Mouse (Mus musculus): ENCODE measurements around the gene Ssbp1. TPM values are rescaled to one million over a fixed set of nuclear protein-coding genes. Genes with fewer than 3 reads are reported as not detected.

Gene Ssbp1
- 16.6 and 17.0 TPM in 2 replicates for polyA plus RNA-seq (2012; ENCODE audit: low replicate concordance)

DNA sequence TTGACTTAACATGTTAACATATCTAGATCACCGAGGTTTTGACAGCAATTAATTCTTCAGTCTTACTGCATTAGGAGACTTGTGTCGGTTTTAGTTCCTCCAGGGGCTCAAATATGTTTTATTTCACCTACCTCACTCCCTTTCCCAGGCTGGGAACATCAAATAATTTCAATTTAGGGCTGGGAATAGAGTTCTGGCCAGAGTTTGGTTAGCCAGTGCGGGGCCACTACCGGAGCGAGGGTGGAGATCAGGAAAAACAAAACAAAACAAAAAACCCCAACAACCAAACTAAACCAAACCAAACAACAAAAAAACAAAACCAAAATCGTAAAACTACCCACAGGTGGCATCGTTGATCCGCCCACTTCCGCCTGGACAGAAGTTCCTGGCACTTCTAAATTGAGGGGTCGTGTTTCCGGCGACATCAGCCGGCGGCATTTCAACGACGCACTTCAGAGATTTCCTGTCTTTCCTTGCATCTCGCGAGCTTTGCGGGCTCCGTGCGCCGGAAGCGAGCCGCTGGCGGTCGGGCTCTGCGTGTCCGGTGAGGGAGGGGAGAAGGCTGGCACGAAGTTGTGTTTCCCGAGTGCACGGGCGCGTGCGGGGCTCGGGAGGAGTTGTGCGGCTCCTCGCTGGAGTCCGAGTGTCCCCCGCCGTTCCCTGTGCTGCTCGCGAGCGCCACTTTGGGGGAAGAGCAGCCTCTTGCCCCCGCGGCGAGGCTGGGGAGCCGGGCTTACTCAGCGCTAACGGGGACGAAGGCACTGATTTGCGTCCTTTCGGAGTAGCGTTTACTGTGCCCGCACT, at the start of gene Ssbp1:
Gene Ssbp1 (plus strand): TSS at position 437 of the 804 bp plus-strand sequence.

DNA sequence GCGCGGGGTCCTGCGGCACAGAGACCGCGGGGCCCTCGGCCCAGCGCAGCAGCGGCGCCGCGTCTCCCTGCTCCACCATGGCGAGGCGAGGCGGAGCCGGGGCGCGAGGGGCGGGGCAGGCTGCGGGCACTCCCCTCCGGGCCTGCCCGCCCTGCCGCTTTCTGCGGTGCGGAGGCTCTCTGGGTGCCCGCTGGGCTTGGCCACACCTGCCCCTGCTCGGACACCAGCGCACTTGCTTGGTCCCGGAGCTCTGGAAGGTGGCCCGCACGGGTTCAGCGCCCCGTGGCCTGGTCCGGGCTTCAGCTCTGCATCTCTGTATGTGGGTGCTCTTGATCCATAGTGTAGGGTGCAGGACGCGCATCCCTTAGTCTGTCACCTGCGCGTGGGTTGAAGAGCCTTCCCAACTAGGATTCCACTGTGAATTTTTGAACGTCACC, 35.1 kb upstream of the Ssbp1 start, which contains the start of gene E330009J07Rik:
Gene E330009J07Rik (minus strand): TSS at position 89 of the 437 bp plus-strand sequence.

DNA sequence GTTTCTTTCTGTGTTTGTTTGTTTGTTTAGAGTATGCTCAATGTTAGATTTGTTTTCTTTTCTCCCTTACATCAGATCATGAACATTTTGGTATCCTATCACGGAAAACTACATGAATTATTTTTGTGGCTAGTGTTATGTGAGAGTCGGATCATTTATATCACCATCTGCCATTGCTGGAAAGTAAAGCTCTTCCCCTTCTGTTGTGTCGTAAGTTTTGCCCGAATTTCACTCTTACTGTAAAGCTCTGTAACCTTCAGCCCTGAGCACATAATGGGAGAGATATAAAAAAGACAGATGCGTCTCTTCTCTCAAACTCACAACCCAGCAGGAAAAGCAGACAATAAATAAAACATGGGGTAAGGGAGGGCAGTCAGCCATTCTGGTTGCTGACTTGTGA, 32.2 kb upstream of the Ssbp1 start, which contains the start of gene Wee2:
Gene Wee2 (plus strand): TSS at position 153 of the 400 bp plus-strand sequence.

DNA sequence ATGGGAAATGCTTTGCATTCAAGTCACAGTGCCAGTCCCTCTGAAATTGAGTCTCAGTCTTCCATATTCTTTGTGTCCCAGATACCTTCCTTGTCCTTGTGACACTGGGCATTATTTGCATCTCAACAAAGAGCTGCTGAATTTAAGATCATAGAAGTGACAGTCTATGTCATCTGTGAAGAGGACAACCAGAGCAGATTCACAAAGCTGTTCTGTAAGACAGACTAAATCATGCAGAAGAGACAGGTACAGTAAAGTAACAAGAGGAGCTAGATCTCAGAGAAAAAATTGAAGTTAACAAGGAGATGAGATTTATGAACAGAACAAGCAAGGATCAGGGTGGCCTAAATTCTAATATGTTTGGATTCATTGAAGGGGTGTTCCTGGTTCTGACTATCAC, 19.8 kb downstream of the Ssbp1 start, which contains the start of gene Tas2r137:
Gene Tas2r137 (plus strand): TSS at position 301 of the 400 bp plus-strand sequence.

DNA sequence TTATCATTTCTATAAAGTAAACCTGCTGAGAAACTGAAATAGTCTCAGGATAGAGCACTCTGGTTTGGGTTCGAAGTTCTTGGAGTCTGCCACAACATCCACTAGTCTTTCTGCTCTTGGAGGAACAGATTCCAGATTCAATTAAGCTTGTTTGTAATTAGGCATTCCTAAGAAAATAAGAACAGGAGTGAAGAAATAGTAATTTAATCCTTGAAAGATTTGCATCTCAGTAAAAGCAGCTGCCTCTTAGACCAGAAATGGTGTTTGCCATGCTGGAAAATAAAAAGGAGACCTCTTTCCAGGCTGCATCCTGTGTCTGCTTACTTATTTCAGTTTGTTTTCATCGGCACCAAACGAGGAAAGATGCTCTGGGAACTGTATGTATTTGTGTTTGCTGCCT, 22.1 kb downstream of the Ssbp1 start, which contains the start of gene Tas2r108:
Gene Tas2r108 (plus strand): TSS at position 301 of the 400 bp plus-strand sequence.

DNA sequence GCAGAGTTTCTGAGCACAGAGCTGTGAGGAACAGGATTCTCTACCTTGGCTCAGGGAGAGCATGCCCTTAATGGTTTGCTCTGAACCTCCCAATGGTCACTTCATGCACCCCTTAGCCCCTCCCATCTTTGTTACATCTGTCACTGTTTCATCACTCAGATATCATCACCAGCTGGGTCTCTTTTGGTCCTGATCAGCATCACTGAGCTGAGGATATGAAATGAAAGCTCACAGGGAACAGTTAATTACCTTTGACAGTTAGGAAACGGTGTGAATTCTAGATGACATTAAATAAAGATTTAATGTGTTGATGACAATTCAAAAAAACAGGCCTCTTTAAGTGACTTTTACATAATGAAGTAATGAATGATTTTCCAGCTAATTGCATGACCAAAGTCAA, 48.3 kb downstream of the Ssbp1 start, which contains the start of gene Prss37:
Gene Prss37 (minus strand): TSS at position 101 of the 400 bp plus-strand sequence.

Other genes with a start within 250 kb of the Ssbp1 start
- 2.9 and 3.9 TPM in 2 replicates for gene Agk, start 146.2 kb upstream of the Ssbp1 start, polyA plus RNA-seq (2012; ENCODE audit: low replicate concordance)
- gene E330009J07Rik, start 35.2 kb upstream of the Ssbp1 start, polyA plus RNA-seq (2012; ENCODE audit: low replicate concordance), result 1.2 and 3.5 TPM in 2 replicates
- gene Wee2, start 32.3 kb upstream of the Ssbp1 start, polyA plus RNA-seq (2012; ENCODE audit: low replicate concordance), result not detected in 2 replicates
- gene Tas2r137, start 19.9 kb downstream of the Ssbp1 start, polyA plus RNA-seq (2012; ENCODE audit: low replicate concordance), result not detected in 2 replicates
- not detected in 2 replicates for gene Tas2r108, start 22.2 kb downstream of the Ssbp1 start, polyA plus RNA-seq (2012; ENCODE audit: low replicate concordance)
- gene Prss37, start 48.2 kb downstream of the Ssbp1 start, polyA plus RNA-seq (2012; ENCODE audit: low replicate concordance), result not detected in 2 replicates
- not detected in 2 replicates for gene Olfr461, start 83.7 kb downstream of the Ssbp1 start, polyA plus RNA-seq (2012; ENCODE audit: low replicate concordance)
- not detected in 2 replicates for gene Olfr460, start 98.1 kb downstream of the Ssbp1 start, polyA plus RNA-seq (2012; ENCODE audit: low replicate concordance)
- gene Clec5a, start 114.5 kb downstream of the Ssbp1 start, polyA plus RNA-seq (2012; ENCODE audit: low replicate concordance), result not detected in 2 replicates
- gene Tas2r138, start 142.0 kb downstream of the Ssbp1 start, polyA plus RNA-seq (2012; ENCODE audit: low replicate concordance), result not detected in 2 replicates
- not detected in 2 replicates for gene Mgam, start 157.5 kb downstream of the Ssbp1 start, polyA plus RNA-seq (2012; ENCODE audit: low replicate concordance)